Mouse (Mus musculus) embryonic facial prominence, embryonic 10.5 days (tissue): Measurements from ENCODE around the gene Taf1a. TPM values are rescaled to one million over a fixed set of nuclear protein-coding genes. Genes with fewer than 3 reads are reported as not detected.
"Not testable (repeated sequence)": the region's sequence is repeated elsewhere in the genome, so short reads cannot be mapped to it uniquely, and the experiment has no call there.

Source experiments
- DNase-seq: peaks from one replicate; pipeline ENCODE4 v3.0.0-alpha.2; 2017; ENCODE audit warnings: low spot score
- H3K27ac ChIP-seq: fragments of 300-500 bp; sonication (generic); replicated peaks from 2 replicates; pipeline ENCODE4 v1.5.1; 2016; ENCODE audit warnings: mild to moderate bottlenecking
- H3K27me3 ChIP-seq: fragments of 300-500 bp; sonication (generic); replicated peaks from 2 replicates; pipeline ENCODE4 v1.6.1; 2016; ENCODE audit warnings: low read depth, mild to moderate bottlenecking; ENCODE audit not compliant: poor library complexity, severe bottlenecking
- H3K36me3 ChIP-seq: fragments of 300-500 bp; sonication (generic); replicated peaks from 2 replicates; pipeline ENCODE4 v1.6.1; 2016; ENCODE audit warnings: mild to moderate bottlenecking, moderate library complexity
- H3K4me1 ChIP-seq: fragments of 300-500 bp; sonication (generic); 2 replicates; pipeline ENCODE4 v1.6.1; 2016
- H3K4me3 ChIP-seq: fragments of 300-500 bp; sonication (generic); 2 replicates; pipeline ENCODE4 v1.5.1; 2016; ENCODE audit warnings: mild to moderate bottlenecking, moderate library complexity
- H3K9me3 ChIP-seq: fragments of 300-500 bp; sonication (generic); 2 replicates; pipeline ENCODE4 v1.6.1; 2016; ENCODE audit warnings: mild to moderate bottlenecking
- WGBS: fragments of 180-500 bp; shearing (Covaris S2); methylation state at CpG from one replicate; pipeline ENCODE4 v1.1.7; 2016; 5-methylcytosine and 5-hydroxymethylcytosine counted together
- polyA plus RNA-seq: library from polyadenylated mRNA; unstranded; fragments of >200 nt; fragmentation: Nextera tagmentation; extraction: Ambion mirVana; gene quantifications from 2 replicates; pipeline ENCODE4 v1.2.1, GENCODE M21; 2016

The Taf1a gene
- polyA plus RNA-seq, 1 experiment from 2014 or later = 21.7 TPM

GRCm38 (mm10) chr1:183369427-183370014 lies 19.3 kb upstream of the Taf1a start, which contains the start of gene Mia3:
Mia3 (minus strand) TSS chr1:183369553.
- WGBS = under 1% methylated on average over 51 of the region's 51 CpGs
- H3K36me3 ChIP-seq = peaks cover 21% of the 10 kb centered on the region
- H3K4me1 ChIP-seq = peaks cover 29% of the 10 kb centered on the region
- no peaks in the 10 kb centered on the region for H3K27me3 ChIP-seq
- no peaks in the 10 kb centered on the region for H3K9me3 ChIP-seq
- DNase-seq = peak; percentile 96
- peak within 1 kb of the TSS; percentile 91 for H3K27ac ChIP-seq
- peak within 1 kb of the TSS; percentile 85 for H3K4me3 ChIP-seq

- Histone ChIP-seq H3K36me3 (no peaks in the 10 kb centered on the region), H3K4me1 (peaks cover 7% of the 10 kb centered on the region), H3K27ac (no peak overlapping the region), H3K27me3 (no peaks in the 10 kb centered on the region), H3K9me3 (peaks cover 5% of the 10 kb centered on the region; the same call in 1 of the 2 replicates), H3K4me3 (no peak overlapping the region)
- 79% methylated on average over 5 of the region's 5 CpGs for WGBS
- no peak for DNase-seq
These were observed 14.1 kb upstream of the Taf1a start for GRCm38 (mm10) chr1:183374728-183375127.

GRCm38 (mm10) chr1:183377045-183377444 lies 11.7 kb upstream of the Taf1a start:
- Histone ChIP-seq H3K4me1 (no peaks in the 10 kb centered on the region), H3K9me3 (peaks cover 5% of the 10 kb centered on the region; the same call in 1 of the 2 replicates), H3K27ac (no peak overlapping the region), H3K4me3 (no peak overlapping the region), H3K36me3 (no peaks in the 10 kb centered on the region), H3K27me3 (no peaks in the 10 kb centered on the region)
- WGBS = 79% methylated on average over 4 of the region's 4 CpGs
- no peak for DNase-seq

GRCm38 (mm10) chr1:183378321-183378941 lies 10.3 kb upstream of the Taf1a start:
- no peak for DNase-seq
- Histone ChIP-seq H3K36me3 (no peaks in the 10 kb centered on the region), H3K9me3 (peaks cover 5% of the 10 kb centered on the region; the same call in 1 of the 2 replicates), H3K4me3 (no peak overlapping the region), H3K27ac (no peak overlapping the region), H3K4me1 (no peaks in the 10 kb centered on the region), H3K27me3 (0 out of 2 replicates have a peak, but pooled peaks cover 2% of the 10 kb centered on the region)
- 90% methylated on average over 10 of the region's 10 CpGs for WGBS

- not testable (repeated sequence) for H3K36me3 ChIP-seq, H3K27ac ChIP-seq, H3K27me3 ChIP-seq, H3K4me3 ChIP-seq, H3K9me3 ChIP-seq, DNase-seq, H3K4me1 ChIP-seq
- WGBS = 87% methylated on average over 3 of the region's 3 CpGs
These were observed 9.4 kb upstream of the Taf1a start for GRCm38 (mm10) chr1:183379376-183379775.

- Histone ChIP-seq H3K4me1 (no peaks in the 10 kb centered on the region), H3K4me3 (no peak overlapping the region), H3K27me3 (peaks cover 17% of the 10 kb centered on the region), H3K9me3 (no peaks in the 10 kb centered on the region), H3K36me3 (no peaks in the 10 kb centered on the region), H3K27ac (no peak overlapping the region)
- no peak for DNase-seq
- 81% methylated on average over 5 of the region's 5 CpGs for WGBS
These were observed 7.0 kb upstream of the Taf1a start for GRCm38 (mm10) chr1:183381816-183382215.

GRCm38 (mm10) chr1:183382621-183383020 lies 6.2 kb upstream of the Taf1a start:
- H3K9me3 ChIP-seq = no peaks in the 10 kb centered on the region
- no peak overlapping the region for H3K27ac ChIP-seq
- H3K4me3 ChIP-seq = no peak overlapping the region
- 86% methylated on average over 2 of the region's 2 CpGs for WGBS
- DNase-seq = no peak
- no peaks in the 10 kb centered on the region for H3K4me1 ChIP-seq
- no peaks in the 10 kb centered on the region for H3K36me3 ChIP-seq
- H3K27me3 ChIP-seq = peaks cover 23% of the 10 kb centered on the region

GRCm38 (mm10) chr1:183387421-183387820 lies 1.4 kb upstream of the Taf1a start:
- not testable (repeated sequence) for H3K4me3 ChIP-seq, H3K9me3 ChIP-seq, DNase-seq, H3K27ac ChIP-seq
- Histone ChIP-seq H3K27me3 (peaks cover 25% of the 10 kb centered on the region), H3K4me1 (peaks cover 15% of the 10 kb centered on the region), H3K36me3 (peaks cover 21% of the 10 kb centered on the region)
- WGBS = 93% methylated on average over 3 of the region's 3 CpGs

GRCm38 (mm10) chr1:183403396-183403795 lies 14.6 kb downstream of the Taf1a start:
- DNase-seq = no peak
- Histone ChIP-seq H3K9me3 (no peaks in the 10 kb centered on the region), H3K4me3 (no peak overlapping the region), H3K4me1 (no peaks in the 10 kb centered on the region), H3K36me3 (peaks cover 76% of the 10 kb centered on the region), H3K27me3 (no peaks in the 10 kb centered on the region), H3K27ac (no peak overlapping the region)
- WGBS = 91% methylated on average over 3 of the region's 3 CpGs

- WGBS = 88% methylated on average over 15 of the region's 15 CpGs
- H3K27ac ChIP-seq = no peak overlapping the region
- DNase-seq = no peak
These were observed 25.4 kb downstream of the Taf1a start for GRCm38 (mm10) chr1:183414081-183414727.

GRCm38 (mm10) chr1:183417873-183418272 lies 29.1 kb downstream of the Taf1a start, which contains the start of gene Hhipl2:
Hhipl2 (plus strand) TSS chr1:183418215.
- WGBS = 85% methylated on average over 12 of the region's 12 CpGs
- Histone ChIP-seq H3K4me1 (no peaks in the 10 kb centered on the region), H3K36me3 (no peaks in the 10 kb centered on the region), H3K9me3 (no peaks in the 10 kb centered on the region), H3K4me3 (no peak within 1 kb of the TSS), H3K27me3 (no peaks in the 10 kb centered on the region), H3K27ac (no peak within 1 kb of the TSS)
- no peak for DNase-seq

More at GRCm38 (mm10) chr1:183414081-183414727, 25.4 kb downstream of the Taf1a start:
- H3K36me3 ChIP-seq = peaks cover 34% of the 10 kb centered on the region
- no peaks in the 10 kb centered on the region for H3K4me1 ChIP-seq
- no peaks in the 10 kb centered on the region for H3K9me3 ChIP-seq
- no peaks in the 10 kb centered on the region for H3K27me3 ChIP-seq
- H3K4me3 ChIP-seq = no peak overlapping the region

- Histone ChIP-seq H3K36me3 (no peaks in the 10 kb centered on the region), H3K27me3 (no peaks in the 10 kb centered on the region), H3K4me1 (no peaks in the 10 kb centered on the region), H3K27ac (no peak overlapping the region), H3K4me3 (no peak overlapping the region), H3K9me3 (no peaks in the 10 kb centered on the region)
- DNase-seq = no peak
- WGBS = 93% methylated on average over 7 of the region's 7 CpGs
These were observed 31.0 kb downstream of the Taf1a start for GRCm38 (mm10) chr1:183419741-183420140.

- 89% methylated on average over 10 of the region's 10 CpGs for WGBS
- H3K4me3 ChIP-seq = no peak overlapping the region
- no peaks in the 10 kb centered on the region for H3K36me3 ChIP-seq
- no peaks in the 10 kb centered on the region for H3K4me1 ChIP-seq
- no peaks in the 10 kb centered on the region for H3K9me3 ChIP-seq
- DNase-seq = no peak
- H3K27ac ChIP-seq = no peak overlapping the region
- H3K27me3 ChIP-seq = no peaks in the 10 kb centered on the region
These were observed 31.5 kb downstream of the Taf1a start for GRCm38 (mm10) chr1:183420296-183420695.
